Mouse (Mus musculus): Measurements from ENCODE around the gene Prdx3. TPM values are rescaled to one million over a fixed set of nuclear protein-coding genes. Genes with fewer than 3 reads are reported as not detected.

Gene Prdx3
- polyA plus RNA-seq (2012; rRNA removed; ENCODE audit: low replicate concordance), result 45.0 and 86.7 TPM in 2 replicates

DNA sequence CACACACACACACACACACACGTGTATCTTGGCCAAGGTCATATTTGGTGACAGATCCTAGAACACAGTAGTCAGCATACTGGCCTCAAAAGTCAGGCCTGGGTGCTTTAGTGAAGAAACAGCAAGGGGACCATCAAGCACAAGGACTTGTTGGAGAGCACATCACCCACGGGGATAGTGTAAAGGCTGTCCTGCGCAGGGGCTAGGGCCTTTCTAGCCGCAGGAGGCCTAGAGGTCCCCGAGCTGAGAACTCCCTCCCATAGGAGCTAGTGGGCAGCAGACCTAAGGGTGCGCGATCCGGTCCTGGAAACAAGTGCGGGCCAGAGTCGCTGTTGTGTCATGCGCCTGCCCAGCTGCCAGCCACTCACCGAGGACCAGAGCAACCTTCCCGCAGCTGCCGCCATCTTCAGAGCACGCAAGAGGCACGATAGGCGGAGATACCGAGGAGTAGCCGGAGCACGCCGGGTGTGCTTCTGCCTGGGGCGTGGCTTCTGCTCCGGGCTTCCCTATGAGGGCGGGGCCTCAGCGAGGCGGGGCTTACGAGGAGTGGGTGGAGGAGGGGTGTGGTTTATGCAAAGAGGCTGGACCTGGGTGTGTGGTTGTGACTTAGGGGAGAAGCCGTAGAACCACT is at the start of gene Prdx3:
Prdx3 (minus strand) TSS at position 493 of the 631 bp plus-strand sequence.

DNA sequence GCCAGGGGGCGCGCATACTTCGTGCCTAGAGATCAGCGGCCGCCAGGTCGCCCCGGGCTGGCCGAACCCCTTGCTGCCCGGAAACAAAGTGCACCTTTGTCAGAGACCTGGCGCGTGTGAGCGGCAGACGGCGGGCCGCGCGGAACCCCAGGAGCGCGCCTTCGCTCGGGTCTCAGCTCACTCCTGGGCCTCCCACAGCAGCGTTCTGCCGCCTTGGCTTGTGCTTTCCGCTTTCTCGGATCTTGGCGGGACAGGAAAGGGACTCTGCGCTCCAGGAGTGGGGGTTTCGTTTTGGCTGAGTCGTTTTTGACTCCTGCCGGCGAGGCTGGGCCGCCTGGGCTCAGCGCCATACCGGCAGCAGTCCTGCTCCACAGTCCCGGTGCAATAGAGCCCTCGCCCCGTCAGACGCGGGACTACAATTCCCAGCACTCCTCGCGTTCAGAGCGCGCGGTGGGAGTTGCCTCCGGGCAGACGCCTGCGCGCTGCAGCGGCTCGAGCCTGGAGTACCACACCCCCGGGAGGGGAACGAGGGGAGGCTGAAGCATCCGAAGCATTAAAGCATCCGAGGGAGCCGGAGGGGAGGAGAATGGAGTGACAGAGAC is 15.5 kb upstream of the Prdx3 start, which contains the start of gene Grk5:
Grk5 (plus strand) TSS at position 36 of the 602 bp plus-strand sequence.

GRCm38 (mm10) chr19:60860868-60861700 is 13.3 kb downstream of the Prdx3 start, which contains the start of gene Sfxn4:
Gene Sfxn4 (minus strand): TSS chr19:60861479.

Other genes with a start within 250 kb of the Prdx3 start
- gene Nanos1, start 118.6 kb downstream of the Prdx3 start, polyA plus RNA-seq (2012; rRNA removed; ENCODE audit: low replicate concordance), result 0.20 and 0.49 TPM in 2 replicates
- 2.4 and 9.9 TPM in 2 replicates for gene Eif3a, start 83.9 kb downstream of the Prdx3 start, polyA plus RNA-seq (2012; rRNA removed; ENCODE audit: low replicate concordance)
- 0.74 and 2.8 TPM in 2 replicates for gene Fam45a, start 63.0 kb downstream of the Prdx3 start, polyA plus RNA-seq (2012; rRNA removed; ENCODE audit: low replicate concordance)
- gene Sfxn4, start 13.1 kb downstream of the Prdx3 start, polyA plus RNA-seq (2012; rRNA removed; ENCODE audit: low replicate concordance), result 0.05 and 0.09 TPM in 2 replicates
- 0.49 and 0.71 TPM in 2 replicates for gene Grk5, start 15.2 kb upstream of the Prdx3 start, polyA plus RNA-seq (2012; rRNA removed; ENCODE audit: low replicate concordance)